ENCODE assay signal across 19 mouse cellular contexts in genomic region chr1:135676938-135677682, GRCm38 (mm10). TPM values are rescaled to one million over a fixed set of nuclear protein-coding genes. Genes with fewer than 3 reads are reported as not detected.
A peak's percentile ranks its signal among the peaks of the same experiment; 100 is the strongest.
DNase-seq lines count a peak whose midpoint lies in the region; ATAC-seq and TF ChIP-seq lines count a peak whose summit lies in the region.
"Had no signal": no experiment of that assay in that cellular context is flagged by ENCODE, and none has a peak within 500 bp of the region (broad histone marks: within the 10 kb centered on the region; RNA-seq: fewer than 3 reads in every experiment).

No protein-coding gene starts in this region.

- H3K4me2 ChIP-seq in hindbrain, postnatal 0 days (ENCODE audit: low read depth, low read length): no peak overlapping the region
- H3K4me2 ChIP-seq in embryonic facial prominence, embryonic 14.5 days (ENCODE audit: low read depth, low read length): no peak overlapping the region
- no peak overlapping the region for H3K4me2 ChIP-seq in midbrain, embryonic 14.5 days (ENCODE audit: low read length)
- H3K4me2 ChIP-seq: forebrain, embryonic 15.5 days; heart, embryonic 13.5 days; liver, embryonic 13.5 days; lung, embryonic 15.5 days had no signal

- H3K4me1 ChIP-seq in hindbrain, embryonic 10.5 days (replicated peaks): peaks cover 43% of the 10 kb centered on the region
- H3K4me1 ChIP-seq in hindbrain, postnatal 0 days (ENCODE audit: insufficient read depth, low read length): peaks cover 9% of the 10 kb centered on the region; the same call in 1 of the 2 replicates
- H3K4me1 ChIP-seq in embryonic facial prominence, embryonic 14.5 days (ENCODE audit: control insufficient read depth, insufficient read depth, low read length): peaks cover 5% of the 10 kb centered on the region; the same call in 1 of the 2 replicates
- H3K4me1 ChIP-seq in midbrain, embryonic 14.5 days (ENCODE audit: control insufficient read depth, insufficient read depth, low read length): no peaks in the 10 kb centered on the region
- H3K4me1 ChIP-seq: forebrain, embryonic 15.5 days had no signal

- H3K27me3 ChIP-seq in hindbrain, embryonic 10.5 days (ENCODE audit: insufficient read depth, poor library complexity, severe bottlenecking): 0 out of 2 replicates have a peak, but pooled peaks cover 6% of the 10 kb centered on the region
- no peaks in the 10 kb centered on the region for H3K27me3 ChIP-seq in hindbrain, postnatal 0 days (ENCODE audit: insufficient read depth, low read length)
- H3K27me3 ChIP-seq in embryonic facial prominence, embryonic 14.5 days (replicated peaks; ENCODE audit: control insufficient read depth, insufficient read depth, low read length): no peaks in the 10 kb centered on the region
- H3K27me3 ChIP-seq in midbrain, embryonic 14.5 days (ENCODE audit: control insufficient read depth, insufficient read depth, low read length): no peaks in the 10 kb centered on the region
- H3K27me3 ChIP-seq: forebrain, embryonic 15.5 days; heart, embryonic 13.5 days; liver, embryonic 13.5 days; lung, embryonic 15.5 days had no signal

- no peak overlapping the region for H3K9ac ChIP-seq in hindbrain, postnatal 0 days (replicated peaks; ENCODE audit: low read length)
- H3K9ac ChIP-seq in embryonic facial prominence, embryonic 14.5 days (ENCODE audit: low read depth, low read length): no peak overlapping the region
- H3K9ac ChIP-seq in midbrain, embryonic 14.5 days (replicated peaks; ENCODE audit: low read length): no peak overlapping the region; the same call in 1 of the 2 replicates
- H3K9ac ChIP-seq: forebrain, embryonic 15.5 days; heart, embryonic 13.5 days; liver, embryonic 13.5 days; lung, embryonic 15.5 days had no signal

- peak; percentile 34 for DNase-seq in hindbrain, embryonic 10.5 days (ENCODE audit: low spot score)
- DNase-seq in hindbrain, postnatal 0 days (ENCODE audit: low spot score): no peak
- DNase-seq in ES-CJ7 (ENCODE audit: low read depth, low spot score): peak; percentile 90
- DNase-seq in embryonic facial prominence, embryonic 14.5 days (ENCODE audit: low spot score): no peak
- DNase-seq in midbrain, embryonic 14.5 days: peak; percentile 51
- no peak for DNase-seq in thymus, postnatal 10 days (ENCODE audit: low spot score in 2 of 2)
- DNase-seq in c-Kit-positive CD71-positive TER-119-positive erythroid progenitor cells, embryonic 14.5 days (ENCODE audit: low spot score): no peak
- no peak for DNase-seq in Muller cell, postnatal 12 days (ENCODE audit: inconsistent ontology term)
- DNase-seq: adrenal gland, postnatal 10 days; heart, postnatal 4 days; kidney, adult 11 months; liver, embryonic 13.5 days; thymus, adult 18-20 months had no signal

- WGBS in hindbrain, embryonic 10.5 days: 45% methylated on average over 8 of the region's 8 CpGs
- 33% methylated on average over 8 of the region's 8 CpGs for WGBS in hindbrain, postnatal 0 days
- 56% methylated on average over 7 of the region's 8 CpGs for WGBS in embryonic facial prominence, embryonic 14.5 days
- WGBS in midbrain, embryonic 14.5 days: 36% methylated on average over 8 of the region's 8 CpGs

- H3K36me3 ChIP-seq in hindbrain, embryonic 10.5 days: no peaks in the 10 kb centered on the region
- H3K36me3 ChIP-seq in hindbrain, postnatal 0 days (ENCODE audit: insufficient read depth, low read length): no peaks in the 10 kb centered on the region
- H3K36me3 ChIP-seq in embryonic facial prominence, embryonic 14.5 days (ENCODE audit: control insufficient read depth, insufficient read depth, low read length): no peaks in the 10 kb centered on the region
- H3K36me3 ChIP-seq in midbrain, embryonic 14.5 days (ENCODE audit: control insufficient read depth, insufficient read depth, low read length): no peaks in the 10 kb centered on the region
- H3K36me3 ChIP-seq: forebrain, embryonic 15.5 days; G1E; heart, embryonic 13.5 days; liver, embryonic 13.5 days; lung, embryonic 15.5 days had no signal

- no peak for TF ChIP-seq CTCF in hindbrain, postnatal 0 days (IDR thresholded peaks at IDR 0.05; ENCODE audit: low read depth)

- no peaks in the 10 kb centered on the region for H3K9me3 ChIP-seq in hindbrain, embryonic 10.5 days
- H3K9me3 ChIP-seq in hindbrain, postnatal 0 days (ENCODE audit: low read length): no peaks in the 10 kb centered on the region
- no peaks in the 10 kb centered on the region for H3K9me3 ChIP-seq in embryonic facial prominence, embryonic 14.5 days (ENCODE audit: control insufficient read depth, low read length)
- H3K9me3 ChIP-seq in midbrain, embryonic 14.5 days (ENCODE audit: control insufficient read depth, low read length): no peaks in the 10 kb centered on the region
- H3K9me3 ChIP-seq: forebrain, embryonic 15.5 days; G1E; heart, embryonic 13.5 days; liver, embryonic 13.5 days; lung, embryonic 15.5 days had no signal

- H3K4me3 ChIP-seq in hindbrain, embryonic 10.5 days: no peak overlapping the region
- H3K4me3 ChIP-seq in hindbrain, postnatal 0 days (ENCODE audit: low read length): no peak overlapping the region
- no peak overlapping the region for H3K4me3 ChIP-seq in embryonic facial prominence, embryonic 14.5 days (ENCODE audit: low read depth, low read length)
- H3K4me3 ChIP-seq in midbrain, embryonic 14.5 days (replicated peaks; ENCODE audit: low read depth, low read length): no peak overlapping the region
- H3K4me3 ChIP-seq: forebrain, embryonic 15.5 days; heart, embryonic 13.5 days; liver, embryonic 13.5 days; lung, embryonic 15.5 days had no signal

- ATAC-seq in hindbrain, postnatal 0 days: no peak
- 0 out of 2 replicates have a peak, but pooled peaks have one; percentile 44 for ATAC-seq in embryonic facial prominence, embryonic 14.5 days (ENCODE audit: low read depth)
- no peak for ATAC-seq in midbrain, embryonic 14.5 days (ENCODE audit: low FRiP score, low TSS enrichment)
- ATAC-seq: forebrain, embryonic 15.5 days had no signal

- peak overlapping the region; percentile 57; the same call in 1 of the 2 replicates for H3K27ac ChIP-seq in hindbrain, embryonic 10.5 days
- no peak overlapping the region for H3K27ac ChIP-seq in hindbrain, postnatal 0 days
- no peak overlapping the region for H3K27ac ChIP-seq in embryonic facial prominence, embryonic 14.5 days (replicated peaks; ENCODE audit: low read depth, low read length)
- 0 out of 2 replicates have a peak overlapping the region, but pooled peaks have one; percentile 41 for H3K27ac ChIP-seq in midbrain, embryonic 14.5 days (replicated peaks; ENCODE audit: low read depth, low read length)
- H3K27ac ChIP-seq: forebrain, embryonic 15.5 days; heart, embryonic 13.5 days; kidney, postnatal 0 days; liver, embryonic 13.5 days; lung, embryonic 15.5 days; macrophage had no signal

RNA-seq across cellular contexts. Expression of gene Csrp1, which starts 42.8 kb away (rescaled TPM):
- polyA plus RNA-seq in hindbrain, embryonic 10.5 days (2016; fragmentation: Nextera tagmentation; extraction: Ambion mirVana): 51.0 and 56.2 TPM in 2 replicates
- total RNA-seq in hindbrain, postnatal 0 days (2014; rRNA removed): 93.1 and 95.2 TPM in 2 replicates
- 33.0 and 35.2 TPM in 2 replicates for polyA plus RNA-seq in hindbrain, postnatal 0 days (2015; fragmentation: Nextera tagmentation; extraction: Ambion mirVana)
- polyA plus RNA-seq in embryonic facial prominence, embryonic 14.5 days (2014; fragmentation: Nextera tagmentation; extraction: Ambion mirVana): 112 and 119 TPM in 2 replicates
- polyA plus RNA-seq in midbrain, embryonic 14.5 days (2014; fragmentation: Nextera tagmentation; extraction: Ambion mirVana): 13.2 and 16.1 TPM in 2 replicates

Comparison
In these comparisons a context has a peak if more than half of its experiments do, and no peak if none do; other contexts are left out.
1. DNase-seq: peak in hindbrain, embryonic 10.5 days (single experiment), ES-CJ7 (single experiment) and midbrain, embryonic 14.5 days (single experiment); none in hindbrain, postnatal 0 days (single experiment), embryonic facial prominence, embryonic 14.5 days (single experiment), thymus, postnatal 10 days (0 of 2), c-Kit-positive CD71-positive TER-119-positive erythroid progenitor cells, embryonic 14.5 days (single experiment) and Muller cell, postnatal 12 days (single experiment).
2. H3K27ac ChIP-seq: peak in hindbrain, embryonic 10.5 days (single experiment) and midbrain, embryonic 14.5 days (single experiment); none in hindbrain, postnatal 0 days (single experiment) and embryonic facial prominence, embryonic 14.5 days (single experiment).